Mouse (Mus musculus) heart, embryonic 11.5 days (tissue): Measurements from ENCODE around the gene 1110059E24Rik. TPM values are rescaled to one million over a fixed set of nuclear protein-coding genes. Genes with fewer than 3 reads are reported as not detected.

Experiments used
- ATAC-seq: fragments of 200-750 bp; cut with Nextera tagmentation; replicated peaks from 2 replicates; pipeline ENCODE4 v1.8.0; 2017; ENCODE audit warnings: moderate library complexity; ENCODE audit not compliant: insufficient number of reproducible peaks, low FRiP score, low TSS enrichment
- H3K27ac ChIP-seq: fragments of 300-500 bp; sonication (generic); 2 replicates; pipeline ENCODE4 v1.5.1; 2014; ENCODE audit warnings: mild to moderate bottlenecking, low read depth, low read length
- H3K27me3 ChIP-seq: fragments of 300-500 bp; sonication (generic); 2 replicates; pipeline ENCODE4 v1.6.1; 2014; ENCODE audit warnings: mild to moderate bottlenecking, low read length, mixed read lengths; ENCODE audit not compliant: control insufficient read depth, insufficient read depth
- H3K36me3 ChIP-seq: fragments of 300-500 bp; sonication (generic); 2 replicates; pipeline ENCODE4 v1.6.1; 2014; ENCODE audit warnings: mild to moderate bottlenecking, low read length, moderate library complexity, mixed read lengths; ENCODE audit not compliant: control insufficient read depth, insufficient read depth
- H3K4me1 ChIP-seq: fragments of 300-500 bp; sonication (generic); 2 replicates; pipeline ENCODE4 v1.6.1; 2014; ENCODE audit warnings: low read length; ENCODE audit not compliant: control insufficient read depth, insufficient read depth
- H3K4me2 ChIP-seq: fragments of 300-500 bp; sonication (generic); 2 replicates; pipeline ENCODE4 v1.6.1; 2014; ENCODE audit warnings: mild to moderate bottlenecking, moderate library complexity
- H3K4me3 ChIP-seq: fragments of 300-500 bp; sonication (generic); 2 replicates; pipeline ENCODE4 v1.5.1; 2014; ENCODE audit warnings: low read depth, low read length
- H3K9ac ChIP-seq: fragments of 300-500 bp; sonication (generic); 2 replicates; pipeline ENCODE4 v1.6.1; 2014; ENCODE audit warnings: mild to moderate bottlenecking, low read depth, low read length, moderate library complexity
- H3K9me3 ChIP-seq: fragments of 300-500 bp; sonication (generic); replicated peaks from 2 replicates; pipeline ENCODE4 v1.6.1; 2016; ENCODE audit warnings: low read length; ENCODE audit not compliant: control insufficient read depth
- WGBS: fragments of 180-500 bp; shearing (Covaris S2); extraction: QIAGEN DNeasy Blood & Tissue Kit; methylation state at CpG from one replicate; pipeline ENCODE4 v1.1.7; 2014; ENCODE audit not compliant: insufficient replicate concordance; 5-methylcytosine and 5-hydroxymethylcytosine counted together
- polyA plus RNA-seq: library from polyadenylated mRNA; unstranded; fragments of >200 nt; fragmentation: Nextera tagmentation; extraction: Ambion mirVana; gene quantifications from 2 replicates; pipeline ENCODE4 v1.2.1, GENCODE M21; 2014

The 1110059E24Rik gene
- polyA plus RNA-seq, 1 experiment from 2014 or later = 46.0 TPM

DNA sequence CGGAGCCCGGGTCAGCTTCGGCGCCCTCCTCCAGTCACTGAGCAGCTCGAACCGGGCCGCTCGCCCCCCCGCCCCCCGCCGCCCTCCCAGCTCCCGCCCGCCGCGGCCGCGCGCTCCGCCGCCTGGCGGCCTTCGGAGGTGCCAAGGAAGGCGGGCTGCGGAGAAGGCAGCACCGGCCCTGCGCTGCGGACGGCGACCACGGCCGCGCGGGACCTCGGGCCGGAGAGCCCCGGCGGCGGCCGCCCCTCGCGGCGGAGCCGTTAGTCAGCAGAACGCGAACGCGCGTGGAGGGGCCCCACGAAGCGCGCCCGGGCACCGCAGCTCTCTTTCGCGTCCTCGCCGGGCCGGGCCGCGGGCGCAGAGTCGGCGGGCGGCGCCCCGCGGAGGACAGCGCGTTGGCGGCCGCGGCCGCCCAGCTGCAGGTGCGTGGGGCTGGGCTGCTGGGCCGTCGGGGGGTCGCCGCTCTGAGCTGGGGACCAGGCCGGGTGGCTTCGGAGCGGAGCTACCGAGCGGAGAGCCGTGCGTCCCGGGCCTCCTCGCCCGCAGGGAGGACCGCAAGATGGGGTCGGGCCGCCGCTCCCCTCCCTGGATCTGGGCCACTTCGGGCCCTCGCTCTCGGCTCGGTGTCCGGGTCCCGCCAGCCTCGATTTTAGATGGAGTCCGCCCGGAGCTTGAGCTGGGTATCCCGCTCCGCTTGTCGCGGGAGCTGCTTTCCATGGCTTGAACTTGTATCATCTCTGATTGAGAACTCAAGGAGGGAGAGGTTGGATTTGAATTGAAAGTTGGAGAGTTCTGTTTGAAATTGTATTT is 601 bp upstream of the 1110059E24Rik start, which contains the start of gene Abhd17b:
Abhd17b (plus strand) TSS at position 14 of the 810 bp plus-strand sequence.
- Histone ChIP-seq H3K4me2 (peak within 1 kb of the TSS; percentile 88), H3K4me1 (peaks cover 11% of the 10 kb centered on the region; the same call in 1 of the 2 replicates), H3K9me3 (no peaks in the 10 kb centered on the region), H3K27ac (peak within 1 kb of the TSS; percentile 97), H3K36me3 (no peaks in the 10 kb centered on the region), H3K9ac (peak within 1 kb of the TSS; percentile 93), H3K4me3 (peak within 1 kb of the TSS; percentile 87), H3K27me3 (no peaks in the 10 kb centered on the region)
- peak; percentile 62 for ATAC-seq
- WGBS = under 1% methylated on average over 74 of the region's 105 CpGs

DNA sequence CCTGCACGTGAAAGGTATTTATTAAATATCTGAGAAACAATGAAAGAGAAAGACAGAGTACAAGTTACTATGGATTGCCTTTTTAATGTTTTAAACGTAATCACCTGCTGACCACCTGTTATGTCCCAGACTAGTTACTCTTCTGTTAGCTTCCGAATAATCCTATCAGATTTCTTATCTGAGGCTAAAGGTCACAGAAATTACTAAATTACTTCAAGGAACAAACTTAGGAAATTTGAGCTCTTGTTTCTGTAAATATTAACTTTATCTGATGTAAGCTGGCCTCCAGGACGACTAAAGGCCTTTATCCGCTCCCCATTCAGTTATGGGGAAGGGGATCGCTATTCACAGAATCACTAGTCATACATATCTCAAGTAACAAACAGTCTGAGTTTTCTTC is 1.1 kb downstream of the 1110059E24Rik start:
- H3K4me3 ChIP-seq = peak overlapping the region; percentile 87
- no peaks in the 10 kb centered on the region for H3K27me3 ChIP-seq
- H3K9me3 ChIP-seq = no peaks in the 10 kb centered on the region
- WGBS = 46% methylated on average over 6 of the region's 6 CpGs
- ATAC-seq = no peak
- peaks cover 11% of the 10 kb centered on the region; the same call in 1 of the 2 replicates for H3K4me1 ChIP-seq
- H3K36me3 ChIP-seq = no peaks in the 10 kb centered on the region
- H3K27ac ChIP-seq = no peak overlapping the region
- H3K4me2 ChIP-seq = peak overlapping the region; percentile 88
- H3K9ac ChIP-seq = peak overlapping the region; percentile 86

DNA sequence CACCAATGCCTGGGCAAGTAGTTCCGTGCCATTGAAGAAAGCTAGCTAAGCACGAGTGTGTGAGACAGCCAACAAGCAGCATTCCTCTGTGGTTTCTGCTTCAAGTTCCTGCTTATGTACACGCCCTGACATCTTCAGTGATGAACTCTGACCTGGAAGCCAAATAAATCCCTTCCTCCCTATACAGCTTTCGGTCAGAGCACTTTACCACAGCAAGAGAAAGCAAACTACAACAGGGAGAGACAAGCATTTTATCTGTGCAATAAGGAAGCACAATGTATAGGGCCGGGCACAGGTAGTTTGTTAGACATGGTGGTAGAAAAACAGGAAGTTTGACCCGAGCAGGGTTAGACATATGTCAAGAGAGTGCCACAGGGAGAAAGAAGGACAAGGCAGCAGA is 6.6 kb downstream of the 1110059E24Rik start:
- no peak overlapping the region for H3K9ac ChIP-seq
- no peaks in the 10 kb centered on the region for H3K36me3 ChIP-seq
- H3K4me2 ChIP-seq = no peak overlapping the region
- H3K4me3 ChIP-seq = no peak overlapping the region
- no peak overlapping the region for H3K27ac ChIP-seq
- no peaks in the 10 kb centered on the region for H3K27me3 ChIP-seq
- H3K4me1 ChIP-seq = no peaks in the 10 kb centered on the region
- H3K9me3 ChIP-seq = no peaks in the 10 kb centered on the region
- ATAC-seq = no peak
- WGBS = 71% methylated on average over 6 of the region's 6 CpGs

DNA sequence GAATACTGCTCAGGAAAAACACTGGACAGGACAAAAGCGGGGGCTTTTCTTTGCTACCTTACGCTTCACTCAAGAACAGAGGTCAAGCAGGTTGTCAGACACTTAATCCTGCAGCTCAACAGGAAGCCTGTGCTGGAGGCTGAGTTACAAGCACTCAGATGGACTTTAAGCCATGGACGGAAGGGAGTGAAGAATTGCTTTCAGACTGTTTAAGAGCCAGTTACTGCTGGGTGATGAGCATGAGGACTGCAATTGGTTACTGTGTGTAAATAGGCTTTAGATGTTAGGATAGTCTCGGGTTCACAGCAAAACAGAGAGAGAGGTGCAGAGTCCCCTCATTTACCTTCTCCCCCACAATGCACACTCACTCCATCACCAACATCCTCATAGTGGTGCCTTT is 7.5 kb downstream of the 1110059E24Rik start:
- WGBS = 78% methylated on average over 4 of the region's 4 CpGs
- Histone ChIP-seq H3K4me1 (no peaks in the 10 kb centered on the region), H3K9me3 (no peaks in the 10 kb centered on the region), H3K4me3 (no peak overlapping the region), H3K36me3 (no peaks in the 10 kb centered on the region), H3K27me3 (no peaks in the 10 kb centered on the region), H3K27ac (no peak overlapping the region), H3K4me2 (no peak overlapping the region), H3K9ac (no peak overlapping the region)
- ATAC-seq = no peak

DNA sequence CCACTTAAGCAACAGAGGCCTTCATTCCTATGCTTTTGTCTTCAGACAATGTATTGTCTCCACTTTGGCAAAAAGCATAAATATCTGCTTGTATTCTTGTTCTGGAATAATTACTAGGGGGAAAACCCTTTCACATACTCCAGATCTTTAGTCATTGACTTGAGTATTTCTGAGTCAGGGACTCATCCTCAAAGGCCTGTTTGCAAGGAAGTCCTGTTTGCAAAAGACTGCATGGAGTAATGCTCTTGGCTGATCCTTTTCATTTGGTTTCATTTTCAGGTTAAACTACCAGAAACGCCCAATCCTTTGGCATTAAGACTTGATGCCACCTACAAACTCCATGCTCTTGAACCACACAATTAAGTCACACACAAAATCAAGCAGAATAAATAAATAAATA is 8.8 kb downstream of the 1110059E24Rik start:
- Histone ChIP-seq H3K9ac (no peak overlapping the region), H3K4me2 (no peak overlapping the region), H3K27me3 (no peaks in the 10 kb centered on the region), H3K4me3 (no peak overlapping the region), H3K36me3 (no peaks in the 10 kb centered on the region), H3K4me1 (no peaks in the 10 kb centered on the region), H3K9me3 (no peaks in the 10 kb centered on the region), H3K27ac (no peak overlapping the region)
- 72% methylated on average over 1 of the region's 1 CpGs for WGBS
- no peak for ATAC-seq

DNA sequence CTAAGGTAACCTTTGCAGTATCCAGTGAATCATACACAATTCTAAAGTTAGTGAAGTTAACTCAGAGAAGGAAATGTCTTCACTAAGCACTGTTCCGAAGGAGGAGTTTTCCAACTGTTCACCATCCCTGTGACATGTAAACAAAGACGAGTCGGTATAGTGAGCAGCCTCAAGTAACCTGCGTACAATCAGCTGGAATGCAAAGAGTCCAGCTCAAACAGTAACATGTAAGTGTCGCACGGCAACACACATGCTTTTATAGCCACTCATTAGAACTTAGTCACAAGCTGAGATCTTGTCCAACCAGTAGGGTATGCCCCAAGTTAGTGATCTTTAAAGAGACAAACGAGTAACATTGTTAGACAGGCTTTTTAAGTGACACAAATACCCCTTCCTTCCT is 15.1 kb downstream of the 1110059E24Rik start:
- no peaks in the 10 kb centered on the region for H3K9me3 ChIP-seq
- WGBS = 87% methylated on average over 7 of the region's 7 CpGs
- H3K4me1 ChIP-seq = no peaks in the 10 kb centered on the region
- H3K36me3 ChIP-seq = no peaks in the 10 kb centered on the region
- ATAC-seq = no peak
- no peak overlapping the region for H3K27ac ChIP-seq
- no peak overlapping the region for H3K9ac ChIP-seq
- H3K4me2 ChIP-seq = no peak overlapping the region
- no peaks in the 10 kb centered on the region for H3K27me3 ChIP-seq
- H3K4me3 ChIP-seq = no peak overlapping the region

DNA sequence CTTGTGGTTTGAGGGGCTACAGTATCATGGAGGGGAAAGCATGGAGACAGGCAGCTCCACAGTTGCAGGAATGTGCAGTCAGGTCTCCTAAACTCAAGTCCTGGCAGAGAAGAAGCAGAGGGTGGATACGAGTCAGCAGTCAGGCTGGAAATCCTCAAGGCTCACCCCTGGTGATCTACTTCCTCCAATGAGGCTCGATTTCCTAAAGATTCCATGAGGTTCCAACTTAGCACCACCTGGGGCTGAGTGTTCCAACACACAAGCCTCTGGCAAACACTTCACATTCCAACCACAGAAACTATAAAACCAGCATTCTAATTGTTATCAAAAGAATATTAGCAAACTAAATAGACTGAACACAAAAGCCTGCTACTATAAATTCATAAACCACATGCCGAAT is 15.9 kb downstream of the 1110059E24Rik start:
- Histone ChIP-seq H3K9ac (no peak overlapping the region), H3K4me2 (no peak overlapping the region), H3K4me3 (no peak overlapping the region), H3K36me3 (no peaks in the 10 kb centered on the region), H3K27ac (no peak overlapping the region), H3K27me3 (no peaks in the 10 kb centered on the region), H3K9me3 (no peaks in the 10 kb centered on the region), H3K4me1 (no peaks in the 10 kb centered on the region)
- 83% methylated on average over 3 of the region's 3 CpGs for WGBS
- ATAC-seq = no peak

DNA sequence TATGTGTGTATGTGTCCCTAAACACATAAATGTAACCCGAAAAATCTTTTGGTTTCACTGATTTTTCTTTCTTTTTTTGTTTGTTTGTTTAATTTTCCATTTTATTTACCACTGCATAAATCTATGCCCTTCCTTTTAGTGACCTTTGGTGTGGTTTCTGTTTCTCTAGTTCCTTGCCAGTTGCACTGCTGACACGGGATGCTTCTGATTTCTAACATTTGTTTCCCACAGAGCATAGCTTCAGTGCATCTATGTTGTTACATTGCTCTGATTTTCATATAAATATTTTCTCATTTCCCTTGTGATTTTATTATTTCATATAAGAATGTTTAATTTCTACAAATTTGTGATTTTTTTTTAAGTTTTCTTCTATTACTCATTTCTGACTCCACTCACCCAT is 17.4 kb downstream of the 1110059E24Rik start:
- H3K9ac ChIP-seq = no peak overlapping the region
- WGBS = 82% methylated on average over 2 of the region's 2 CpGs
- no peaks in the 10 kb centered on the region for H3K27me3 ChIP-seq
- H3K9me3 ChIP-seq = no peaks in the 10 kb centered on the region
- H3K36me3 ChIP-seq = no peaks in the 10 kb centered on the region
- no peak overlapping the region for H3K27ac ChIP-seq
- no peak overlapping the region for H3K4me2 ChIP-seq
- ATAC-seq = no peak
- no peak overlapping the region for H3K4me3 ChIP-seq
- H3K4me1 ChIP-seq = peaks cover 4% of the 10 kb centered on the region; the same call in 1 of the 2 replicates
